Mouse (Mus musculus) cortical plate, adult 2 months (tissue): ENCODE results near the gene Ttc16.

ENCODE experiments used
- CTCF ChIP-seq: fragments of 200-500 bp; IDR thresholded peaks from 2 replicates; pipeline ENCODE4 v1.5.1; 2011; ENCODE audit warnings: mild to moderate bottlenecking, control low read depth, low read length; ENCODE audit not compliant: insufficient read depth; ENCODE audit errors: extremely low read depth
- POLR2A ChIP-seq: fragments of 200-500 bp; IDR thresholded peaks from 2 replicates; pipeline ENCODE4 v1.6.1; 2011; ENCODE audit warnings: mild to moderate bottlenecking, low read length, control low read depth; ENCODE audit not compliant: insufficient read depth; ENCODE audit errors: extremely low read depth

DNA sequence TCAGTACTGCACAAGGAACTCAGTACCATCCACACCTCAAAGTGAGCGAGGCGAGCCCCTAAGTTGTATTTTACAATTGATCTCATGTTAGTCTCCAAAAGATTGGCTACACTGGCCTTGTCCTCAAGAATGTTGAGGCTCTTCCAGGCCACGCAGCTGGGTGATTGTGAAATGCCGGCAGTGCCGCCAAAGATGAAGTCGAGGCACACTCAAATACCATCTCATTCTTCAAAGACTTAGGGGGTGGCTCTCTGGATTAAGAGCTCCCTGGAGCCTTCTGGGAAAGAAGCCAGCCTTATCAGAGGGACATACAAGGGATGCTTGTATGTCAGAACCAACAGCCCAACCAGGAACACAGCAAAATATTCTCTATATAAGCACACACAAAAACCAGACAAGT, 15.9 kb upstream of the Ttc16 start:
- TF ChIP-seq POLR2A, result no peak
- no peak for TF ChIP-seq CTCF
